Mouse (Mus musculus) neutrophil, adult 5-6 weeks (primary cell): ENCODE data around the gene Kdf1. TPM values are rescaled to one million over a fixed set of nuclear protein-coding genes. Genes with fewer than 3 reads are reported as not detected.

Experiments
- total RNA-seq: library from RNA; stranded (forward); fragments of 200-1000 nt; gene quantifications from 2 replicates; pipeline ENCODE4 v1.2.3, GENCODE M21; 2017

Kdf1 gene
- total RNA-seq, 1 experiment from 2014 or later = not detected

Other genes starting within 250 kb of the Kdf1 start
- gene Tmem222, start 241.2 kb upstream of the Kdf1 start, total RNA-seq = 17.1 and 18.0 TPM in 2 replicates
- gene Wdtc1, start 165.5 kb upstream of the Kdf1 start, total RNA-seq = 23.0 and 26.6 TPM in 2 replicates
- 15.8 and 22.7 TPM in 2 replicates for gene Slc9a1, start 149.3 kb upstream of the Kdf1 start, total RNA-seq
- 0.12 TPM in 2 replicates for gene Tent5b, start 38.8 kb upstream of the Kdf1 start, total RNA-seq
- not detected in 2 replicates for gene Trnp1, start 20.4 kb upstream of the Kdf1 start, total RNA-seq
- gene Nudc, start 27.0 kb downstream of the Kdf1 start, total RNA-seq = 48.3 and 65.1 TPM in 2 replicates
- gene Nr0b2, start 34.4 kb downstream of the Kdf1 start, total RNA-seq = not detected in 2 replicates
- 26.7 and 37.9 TPM in 2 replicates for gene Gpatch3, start 55.8 kb downstream of the Kdf1 start, total RNA-seq
- 12.1 and 22.1 TPM in 2 replicates for gene Gpn2, start 65.4 kb downstream of the Kdf1 start, total RNA-seq
- 48.1 and 58.3 TPM in 2 replicates for gene Sfn, start 83.2 kb downstream of the Kdf1 start, total RNA-seq
- 91.5 and 99.5 TPM in 2 replicates for gene Zdhhc18, start 131.2 kb downstream of the Kdf1 start, total RNA-seq
- gene Pigv, start 153.7 kb downstream of the Kdf1 start, total RNA-seq = 13.2 and 22.0 TPM in 2 replicates
- gene Arid1a, start 237.8 kb downstream of the Kdf1 start, total RNA-seq = 97.9 and 100 TPM in 2 replicates